Mouse (Mus musculus) liver, adult 2 months (tissue): ENCODE data around the gene Hoxc8.

ENCODE experiments used
- CTCF ChIP-seq: fragments of 200-500 bp; IDR thresholded peaks from 2 replicates; pipeline ENCODE4 v1.5.1; 2011; ENCODE audit warnings: low read depth, low read length, control low read depth
- POLR2A ChIP-seq: fragments of 200-500 bp; IDR thresholded peaks from 2 replicates; pipeline ENCODE4 v1.6.1; 2011; ENCODE audit warnings: low read length, control low read depth; ENCODE audit not compliant: insufficient read depth; ENCODE audit errors: extremely low read depth

- no peak for TF ChIP-seq CTCF
- no peak for TF ChIP-seq POLR2A
Observed at GRCm38 (mm10) chr15:102980912-102981311, 9.5 kb upstream of the Hoxc8 start.
